In the genomic region with DNA sequence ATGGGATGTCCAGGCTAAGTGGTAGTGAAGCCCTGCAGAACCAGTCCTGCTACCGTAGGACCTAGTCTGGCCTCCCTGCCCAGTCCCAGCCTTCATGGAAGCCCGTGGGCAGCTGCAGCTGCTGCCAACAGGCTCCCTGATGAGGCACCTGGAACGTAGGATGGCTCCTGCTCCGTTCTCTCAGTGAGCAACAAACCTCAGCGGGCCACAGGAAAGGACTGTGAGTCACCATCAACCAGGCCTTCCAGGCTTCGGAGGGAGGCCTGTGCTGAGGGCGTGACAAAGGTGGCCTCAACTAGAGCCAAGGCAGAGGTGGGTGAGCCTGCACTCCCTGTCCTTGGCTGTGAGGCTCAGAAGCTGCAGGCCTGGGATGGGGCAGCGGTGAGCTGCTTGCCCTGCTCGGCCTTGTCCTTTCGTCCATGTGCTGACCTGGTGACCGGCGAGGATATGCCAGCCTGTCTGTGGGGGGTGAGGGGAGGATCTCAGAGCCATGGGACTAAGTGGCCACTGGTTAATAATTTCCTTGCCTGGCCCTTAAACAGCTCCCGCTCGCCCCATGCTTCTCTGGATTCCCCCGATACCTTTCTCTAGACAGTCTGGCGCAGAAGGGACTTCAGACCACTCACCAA, we compare ENCODE assay signal across 13 mouse cellular contexts. TPM values are rescaled to one million over a fixed set of nuclear protein-coding genes. Genes with fewer than 3 reads are reported as not detected.
DNase-seq lines count a peak whose midpoint lies in the region; ATAC-seq lines count a peak whose summit lies in the region.
"Had no signal": no experiment of that assay in that cellular context is flagged by ENCODE, and none has a peak within 500 bp of the region (broad histone marks: within the 10 kb centered on the region; RNA-seq: fewer than 3 reads in every experiment).

No protein-coding gene starts in this region.

- peak; percentile 40 for DNase-seq in adrenal gland, adult 2 months
- DNase-seq in adrenal gland, postnatal 25 days: no peak
- DNase-seq in urinary bladder, adult 2 months (ENCODE audit: low spot score): peak; percentile 52
- no peak for DNase-seq in urinary bladder, postnatal 25 days (ENCODE audit: low spot score)
- peak; percentile 75 for DNase-seq in yolk sac, embryonic 10.5 days (ENCODE audit: low spot score)
- DNase-seq in frontal cortex, adult 2 months (ENCODE audit: extremely low spot score in 1 of 2, low spot score in 1 of 2): no peak
- DNase-seq in spleen, postnatal 14 days (ENCODE audit: low spot score in 2 of 2): no peak
- DNase-seq: cerebellum, adult 11-12 months had no signal

- H3K4me2 ChIP-seq in kidney, embryonic 14.5 days (replicated peaks; ENCODE audit: low read depth, low read length): no peak overlapping the region; the same call in 1 of the 2 replicates
- H3K4me2 ChIP-seq: midbrain, embryonic 15.5 days had no signal

- H3K4me1 ChIP-seq in kidney, embryonic 14.5 days (ENCODE audit: control insufficient read depth, insufficient read depth, low read length): peaks cover 7% of the 10 kb centered on the region; the same call in 1 of the 2 replicates

- peaks cover 20% of the 10 kb centered on the region for H3K27me3 ChIP-seq in kidney, embryonic 14.5 days (ENCODE audit: control insufficient read depth, insufficient read depth, low read length)

- no peaks in the 10 kb centered on the region for H3K9me3 ChIP-seq in kidney, embryonic 14.5 days (ENCODE audit: control insufficient read depth, low read length)
- H3K9me3 ChIP-seq: midbrain, embryonic 15.5 days had no signal

- peak overlapping the region; percentile 11; the same call in 1 of the 2 replicates for H3K27ac ChIP-seq in kidney, embryonic 14.5 days (ENCODE audit: low read depth, low read length)
- H3K27ac ChIP-seq: gastrocnemius, adult 2 months; left cerebral cortex, adult 2 months; liver, embryonic 14.5 days; midbrain, embryonic 15.5 days had no signal

- ATAC-seq in kidney, embryonic 14.5 days (ENCODE audit: low FRiP score, low TSS enrichment): peak; percentile 15; the same call in 1 of the 2 replicates
- ATAC-seq: midbrain, embryonic 15.5 days had no signal

- H3K4me3 ChIP-seq in kidney, embryonic 14.5 days (ENCODE audit: low read length): no peak overlapping the region; the same call in 1 of the 2 replicates
- H3K4me3 ChIP-seq: gastrocnemius, adult 2 months; left cerebral cortex, adult 2 months; midbrain, embryonic 15.5 days had no signal

- WGBS in kidney, embryonic 14.5 days: 65% methylated on average over 16 of the region's 16 CpGs

- no peak overlapping the region for H3K9ac ChIP-seq in kidney, embryonic 14.5 days (ENCODE audit: low read depth, low read length)
- H3K9ac ChIP-seq: liver, embryonic 14.5 days; midbrain, embryonic 15.5 days had no signal

- no peaks in the 10 kb centered on the region for H3K36me3 ChIP-seq in kidney, embryonic 14.5 days (ENCODE audit: control insufficient read depth, insufficient read depth, low read length)
- H3K36me3 ChIP-seq: midbrain, embryonic 15.5 days had no signal

RNA-seq across cellular contexts. Expression of gene Lad1, which starts 2.5 kb away (rescaled TPM):
- under 1 TPM; 0.14 to 0.17 TPM for total RNA-seq in adrenal gland, adult 2 months (2021)
- polyA plus RNA-seq in adrenal gland, adult 2 months (2012; rRNA removed): 0.38 and 0.40 TPM in 2 replicates
- total RNA-seq in adrenal gland, postnatal 25 days (2021): not detected in 2 replicates
- 43.4 and 46.3 TPM in 2 replicates for polyA plus RNA-seq in urinary bladder, adult 2 months (2012; rRNA removed)
- polyA plus RNA-seq in kidney, embryonic 14.5 days (2014; fragmentation: Nextera tagmentation; extraction: Ambion mirVana): 12.1 and 19.5 TPM in 2 replicates
- 1.6 and 1.8 TPM in 2 replicates for polyA plus RNA-seq in frontal cortex, adult 2 months (2012; rRNA removed)
- total RNA-seq: gastrocnemius, adult 2 months had no signal

RNA-seq across cellular contexts. Expression of gene Tnnt2, which starts 15.3 kb away (rescaled TPM):
- 1 to 10 TPM; 3.1 to 5.7 TPM for total RNA-seq in adrenal gland, adult 2 months (2021)
- polyA plus RNA-seq in adrenal gland, adult 2 months (2012; rRNA removed): 0.66 and 1.00 TPM in 2 replicates
- total RNA-seq in adrenal gland, postnatal 25 days (2021): 0.95 and 2.2 TPM in 2 replicates
- polyA plus RNA-seq in urinary bladder, adult 2 months (2012; rRNA removed): 274 and 426 TPM in 2 replicates
- polyA plus RNA-seq in kidney, embryonic 14.5 days (2014; fragmentation: Nextera tagmentation; extraction: Ambion mirVana): 2.0 and 2.3 TPM in 2 replicates
- 11.6 and 13.8 TPM in 2 replicates for polyA plus RNA-seq in frontal cortex, adult 2 months (2012; rRNA removed)

RNA-seq across cellular contexts. Expression of gene Tnni1, which starts 41.6 kb away (rescaled TPM):
- not detected for total RNA-seq in adrenal gland, adult 2 months (2021)
- 0.15 and 0.28 TPM in 2 replicates for polyA plus RNA-seq in adrenal gland, adult 2 months (2012; rRNA removed)
- not detected in 2 replicates for total RNA-seq in adrenal gland, postnatal 25 days (2021)
- 1.1 and 1.2 TPM in 2 replicates for polyA plus RNA-seq in urinary bladder, adult 2 months (2012; rRNA removed)
- polyA plus RNA-seq in kidney, embryonic 14.5 days (2014; fragmentation: Nextera tagmentation; extraction: Ambion mirVana): 18.3 and 20.3 TPM in 2 replicates
- 10.5 and 11.3 TPM in 2 replicates for polyA plus RNA-seq in frontal cortex, adult 2 months (2012; rRNA removed)

RNA-seq across cellular contexts. Expression of gene Phlda3, which starts 54.9 kb away (rescaled TPM):
- total RNA-seq in adrenal gland, adult 2 months (2021): 10 to 100 TPM; 35.1 to 83.1 TPM
- polyA plus RNA-seq in adrenal gland, adult 2 months (2012; rRNA removed): 119 and 180 TPM in 2 replicates
- 31.3 and 35.1 TPM in 2 replicates for total RNA-seq in adrenal gland, postnatal 25 days (2021)
- polyA plus RNA-seq in urinary bladder, adult 2 months (2012; rRNA removed): 124 and 138 TPM in 2 replicates
- polyA plus RNA-seq in kidney, embryonic 14.5 days (2014; fragmentation: Nextera tagmentation; extraction: Ambion mirVana): 85.6 and 102 TPM in 2 replicates
- 33.6 and 41.1 TPM in 2 replicates for polyA plus RNA-seq in frontal cortex, adult 2 months (2012; rRNA removed)

Comparison
In these comparisons a context has a peak if more than half of its experiments do, and no peak if none do; other contexts are left out.
1. DNase-seq: peak in adrenal gland, adult 2 months (single experiment), urinary bladder, adult 2 months (single experiment) and yolk sac, embryonic 10.5 days (single experiment); none in adrenal gland, postnatal 25 days (single experiment), urinary bladder, postnatal 25 days (single experiment), frontal cortex, adult 2 months (0 of 2) and spleen, postnatal 14 days (0 of 2).
2. RNA of gene Tnnt2, which starts 15.3 kb away (polyA plus RNA-seq): 274 to 426 TPM in urinary bladder, adult 2 months; 11.6 to 13.8 TPM in frontal cortex, adult 2 months, 2.0 to 2.3 TPM in kidney, embryonic 14.5 days and 0.66 to 1.00 TPM in adrenal gland, adult 2 months; every median in the first group is over 10 times any median in the second.